Mouse (Mus musculus) erythroblast, embryonic 14.5 days (primary cell): ENCODE measurements around the gene Wdr92.

Experiments
- GATA1 ChIP-seq: IDR thresholded peaks from 2 replicates; pipeline ENCODE4 v1.6.1; 2012; ENCODE audit warnings: low read length, inconsistent platforms, mixed read lengths
- TAL1 ChIP-seq: IDR thresholded peaks from 3 replicates; pipeline ENCODE4 v1.6.1; 2012; ENCODE audit warnings: low read length, inconsistent platforms, mixed read lengths

GRCm38 (mm10) chr11:17199840-17200501 is 18.1 kb downstream of the Wdr92 start:
- no peak for TF ChIP-seq GATA1
- TF ChIP-seq TAL1: no peak
